Mouse (Mus musculus): ENCODE data around the gene P2rx3.

P2rx3 gene

GRCm38 (mm10) chr2:85037047-85038026 is at the start of gene P2rx3, which contains the start of gene Ssrp1:
P2rx3 (minus strand) TSS chr2:85037462.
Ssrp1 (plus strand) TSS chr2:85037234.
- DNase-seq = peak; percentile 94

GRCm38 (mm10) chr2:85073751-85074150 is 36.5 kb upstream of the P2rx3 start:
- DNase-seq = no peak

- no peak for DNase-seq
These were observed 34.7 kb upstream of the P2rx3 start for GRCm38 (mm10) chr2:85071921-85072320.

- DNase-seq = no peak
These were observed 32.8 kb upstream of the P2rx3 start for GRCm38 (mm10) chr2:85070086-85070485.

GRCm38 (mm10) chr2:85068626-85069025 is 31.4 kb upstream of the P2rx3 start:
- DNase-seq = no peak

- no peak for DNase-seq
These were observed 30.8 kb upstream of the P2rx3 start for GRCm38 (mm10) chr2:85067903-85068625.

GRCm38 (mm10) chr2:85066937-85067336 is 29.7 kb upstream of the P2rx3 start:
- no peak for DNase-seq

GRCm38 (mm10) chr2:85065141-85065875 is 28.0 kb upstream of the P2rx3 start:
- DNase-seq = peak; percentile 75

- no peak for DNase-seq
These were observed 23.9 kb upstream of the P2rx3 start for GRCm38 (mm10) chr2:85061107-85061541.

- peak; percentile 52 for DNase-seq
These were observed 23.4 kb upstream of the P2rx3 start for GRCm38 (mm10) chr2:85060591-85061060.

- DNase-seq = no peak
These were observed 22.4 kb upstream of the P2rx3 start for GRCm38 (mm10) chr2:85059677-85060076.

- no peak for DNase-seq
These were observed 19.4 kb upstream of the P2rx3 start for GRCm38 (mm10) chr2:85056711-85057110.

- no peak for DNase-seq
These were observed 16.0 kb upstream of the P2rx3 start for GRCm38 (mm10) chr2:85053192-85053816.

- DNase-seq = no peak
These were observed 13.5 kb upstream of the P2rx3 start for GRCm38 (mm10) chr2:85050746-85051145.

- peak; percentile 61 for DNase-seq
These were observed 12.9 kb upstream of the P2rx3 start for GRCm38 (mm10) chr2:85050001-85050634.

GRCm38 (mm10) chr2:85049277-85049676 is 12.0 kb upstream of the P2rx3 start:
- no peak for DNase-seq

- DNase-seq = peak; percentile 83
These were observed 11.0 kb upstream of the P2rx3 start for GRCm38 (mm10) chr2:85048168-85048751.

- peak; percentile 96 for DNase-seq
These were observed 10.4 kb upstream of the P2rx3 start, which contains the start of gene Tnks1bp1 for GRCm38 (mm10) chr2:85047596-85048167. Tnks1bp1 (plus strand) TSS chr2:85048022.

GRCm38 (mm10) chr2:85047081-85047480 is 9.8 kb upstream of the P2rx3 start:
- no peak for DNase-seq

- DNase-seq = no peak
These were observed 9.0 kb upstream of the P2rx3 start for GRCm38 (mm10) chr2:85046222-85046621.

GRCm38 (mm10) chr2:85043623-85044022 is 6.4 kb upstream of the P2rx3 start:
- no peak for DNase-seq
